Mouse (Mus musculus): ENCODE measurements at regions not wholly inside any gene's neighbourhood (a gene's known extent, or its start where the extent isn't known, plus 50 kb on each side); places are given as distances from the start of the nearest gene placed in this dataset.

DNA sequence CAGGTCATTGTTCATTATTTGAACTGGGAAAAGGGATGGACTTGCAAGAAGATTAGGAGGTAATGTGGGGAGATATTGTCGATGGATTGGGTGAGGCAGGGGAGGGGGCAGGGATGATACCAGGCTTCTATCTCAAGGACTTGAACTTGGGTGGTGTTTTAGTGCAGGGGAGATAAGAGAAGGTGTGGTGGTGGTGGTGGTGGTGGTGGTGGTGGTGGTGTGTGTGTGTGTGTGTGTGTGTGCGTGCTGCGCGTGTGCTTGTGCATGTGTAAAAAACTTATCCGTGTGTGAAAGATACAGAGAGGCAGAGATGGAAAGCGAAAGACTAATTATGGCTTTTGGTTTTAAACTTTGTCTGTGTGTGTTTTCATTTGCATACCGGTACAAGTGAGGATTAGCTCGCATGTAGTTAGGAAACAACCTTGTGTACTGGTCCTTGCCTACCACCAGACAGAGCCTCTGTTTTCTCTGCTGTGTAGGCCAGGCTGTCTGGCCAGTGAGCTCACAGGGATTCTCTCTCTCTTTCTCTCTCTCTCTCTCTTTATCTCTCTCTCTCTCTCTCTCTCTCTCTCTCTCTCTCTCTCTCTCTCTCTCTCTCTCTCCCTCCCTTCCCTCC is 69.6 kb upstream of the Cdkn2b start:
- H3K9me3 ChIP-seq (ENCODE audit: control insufficient read depth, low read length) = no peaks in the 10 kb centered on the region
- DNase-seq (ENCODE audit: low spot score) (no peak), ATAC-seq (ENCODE audit: low FRiP score, low TSS enrichment) (no peak)
- H3K36me3 ChIP-seq (ENCODE audit: control insufficient read depth, insufficient read depth, low read length) = no peaks in the 10 kb centered on the region
- H3K9ac ChIP-seq (ENCODE audit: low read length) = no peak overlapping the region
- no peaks in the 10 kb centered on the region for H3K27me3 ChIP-seq (ENCODE audit: control insufficient read depth, insufficient read depth, low read length)
- 91% methylated on average over 8 of the region's 8 CpGs for WGBS
- H3K4me1 ChIP-seq (replicated peaks; ENCODE audit: control insufficient read depth, insufficient read depth) = no peaks in the 10 kb centered on the region
- H3K4me2 ChIP-seq (replicated peaks; ENCODE audit: low read depth) = no peak overlapping the region
- H3K27ac ChIP-seq (replicated peaks) = no peak overlapping the region
- TF ChIP-seq EP300 (optimal IDR thresholded peaks at IDR 0.05) (no peak), CTCF (IDR thresholded peaks at IDR 0.05; ENCODE audit: low read depth) (no peak)
- no peak overlapping the region for H3K4me3 ChIP-seq (ENCODE audit: low read depth, low read length)

DNA sequence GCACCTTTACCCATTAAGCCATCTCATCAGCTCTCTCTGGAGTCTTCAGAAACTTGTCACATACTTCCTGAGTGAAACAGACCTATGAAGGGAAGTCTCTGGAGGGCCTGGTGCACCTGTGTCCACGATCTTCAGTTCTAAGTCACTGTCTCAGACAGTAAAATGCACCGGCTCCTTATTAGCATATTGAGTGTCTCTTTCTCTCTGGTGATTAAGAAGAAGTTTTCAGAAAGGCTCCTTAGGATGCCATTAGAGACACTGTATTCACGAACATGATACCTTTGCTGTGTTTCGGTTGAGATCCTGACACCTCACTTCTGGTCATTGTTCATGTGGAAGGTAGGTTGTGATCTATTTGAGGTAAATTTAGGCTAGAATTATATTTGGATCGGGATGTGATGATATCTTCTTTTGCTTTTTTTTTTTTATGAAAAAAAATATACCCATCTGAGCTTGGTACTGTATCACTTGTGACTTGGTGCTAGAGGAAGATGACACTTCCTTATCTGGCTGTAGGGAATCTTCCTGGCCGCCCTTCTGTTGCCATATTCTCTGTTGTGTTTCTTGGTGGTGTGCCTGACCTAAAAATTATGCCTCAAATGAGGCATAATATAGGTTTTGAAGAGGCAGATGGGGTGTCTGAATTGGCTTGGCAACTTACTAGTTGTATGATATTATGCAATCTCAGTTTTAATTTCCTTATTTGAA is 68.9 kb upstream of the Cdkn2b start:
- TF ChIP-seq CTCF (IDR thresholded peaks at IDR 0.05; ENCODE audit: low read depth) (no peak), EP300 (optimal IDR thresholded peaks at IDR 0.05) (no peak)
- Histone ChIP-seq H3K27me3 (ENCODE audit: control insufficient read depth, insufficient read depth, low read length) (no peaks in the 10 kb centered on the region), H3K4me3 (ENCODE audit: low read depth, low read length) (no peak overlapping the region), H3K36me3 (ENCODE audit: control insufficient read depth, insufficient read depth, low read length) (no peaks in the 10 kb centered on the region), H3K4me2 (replicated peaks; ENCODE audit: low read depth) (no peak overlapping the region), H3K9me3 (ENCODE audit: control insufficient read depth, low read length) (no peaks in the 10 kb centered on the region), H3K27ac (replicated peaks) (no peak overlapping the region), H3K4me1 (replicated peaks; ENCODE audit: control insufficient read depth, insufficient read depth) (no peaks in the 10 kb centered on the region), H3K9ac (ENCODE audit: low read length) (no peak overlapping the region)
- WGBS = 88% methylated on average over 6 of the region's 6 CpGs
- ATAC-seq (ENCODE audit: low FRiP score, low TSS enrichment) = no peak
- DNase-seq (ENCODE audit: low spot score) = no peak

DNA sequence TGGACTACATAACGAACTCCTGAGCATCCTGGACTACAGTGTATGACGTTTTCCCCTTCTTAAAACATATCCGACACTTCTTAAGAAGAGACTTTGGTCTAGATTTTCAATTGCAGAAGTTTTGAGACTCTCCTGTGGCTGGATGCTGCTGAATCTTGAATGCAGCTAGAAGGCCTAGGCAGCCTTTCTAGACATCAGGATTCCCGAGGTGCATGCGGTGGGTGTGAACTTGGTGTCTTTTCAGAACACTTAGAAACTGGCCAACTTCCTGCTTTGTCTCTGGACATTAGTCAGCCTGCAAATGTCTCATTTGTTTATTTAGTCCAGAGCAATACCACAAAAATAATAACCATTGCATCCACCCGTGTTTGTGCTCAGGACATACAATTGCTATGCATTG is 61.8 kb upstream of the Cdkn2b start:
- no peak for DNase-seq (ENCODE audit: low spot score)
- H3K27ac ChIP-seq (replicated peaks) = no peak overlapping the region
- 76% methylated on average over 6 of the region's 6 CpGs for WGBS

DNA sequence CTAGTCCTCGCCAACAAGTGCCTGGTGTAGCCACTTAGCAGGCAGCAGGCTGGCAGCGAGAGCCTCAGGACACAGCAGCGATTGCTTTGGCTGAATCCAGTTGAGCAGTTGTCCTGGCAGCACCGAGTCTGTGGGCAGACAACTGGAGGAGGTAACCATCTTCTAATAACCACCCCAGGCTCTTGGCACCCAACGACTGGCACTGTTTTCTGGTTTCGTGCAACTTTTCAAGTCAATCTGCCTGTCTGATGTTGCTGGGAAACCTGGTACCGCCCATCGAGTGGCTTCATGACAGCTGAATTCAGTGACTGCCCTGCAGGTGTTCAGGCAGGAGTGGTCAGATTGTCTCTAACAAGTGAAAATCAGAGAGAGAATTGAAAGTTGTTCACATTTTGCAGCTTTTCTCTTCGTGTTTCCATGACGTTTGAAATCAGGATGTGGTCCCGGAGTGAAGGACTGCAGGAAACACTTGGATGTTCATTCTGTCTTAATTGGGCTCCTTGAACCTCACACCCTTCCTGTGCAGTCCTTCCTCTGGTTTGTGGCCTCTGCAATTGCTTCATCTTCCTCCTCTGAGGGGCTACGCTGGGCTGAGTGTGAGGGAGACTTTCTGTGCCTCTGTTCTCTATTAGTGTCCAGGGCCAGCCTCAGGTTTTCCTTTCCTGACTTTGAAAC is 58.1 kb upstream of the Cdkn2b start:
- no peak overlapping the region for H3K9ac ChIP-seq (ENCODE audit: low read length)
- ATAC-seq (ENCODE audit: low FRiP score, low TSS enrichment) (no peak), DNase-seq (ENCODE audit: low spot score) (no peak)
- TF ChIP-seq EP300 (optimal IDR thresholded peaks at IDR 0.05) (no peak), CTCF (IDR thresholded peaks at IDR 0.05; ENCODE audit: low read depth) (no peak)
- H3K36me3 ChIP-seq (ENCODE audit: control insufficient read depth, insufficient read depth, low read length) = no peaks in the 10 kb centered on the region
- H3K4me2 ChIP-seq (replicated peaks; ENCODE audit: low read depth) = no peak overlapping the region
- no peaks in the 10 kb centered on the region for H3K9me3 ChIP-seq (ENCODE audit: control insufficient read depth, low read length)
- 82% methylated on average over 12 of the region's 12 CpGs for WGBS
- no peak overlapping the region for H3K4me3 ChIP-seq (ENCODE audit: low read depth, low read length)
- H3K4me1 ChIP-seq (replicated peaks; ENCODE audit: control insufficient read depth, insufficient read depth) = no peaks in the 10 kb centered on the region
- H3K27ac ChIP-seq (replicated peaks) = no peak overlapping the region
- no peaks in the 10 kb centered on the region for H3K27me3 ChIP-seq (ENCODE audit: control insufficient read depth, insufficient read depth, low read length)

More for the DNA sequence above, 61.8 kb upstream of the Cdkn2b start:
- Histone ChIP-seq H3K27me3 (ENCODE audit: control insufficient read depth, insufficient read depth, low read length) (no peaks in the 10 kb centered on the region), H3K9me3 (ENCODE audit: control insufficient read depth, low read length) (no peaks in the 10 kb centered on the region), H3K36me3 (ENCODE audit: control insufficient read depth, insufficient read depth, low read length) (no peaks in the 10 kb centered on the region), H3K4me3 (ENCODE audit: low read depth, low read length) (no peak overlapping the region), H3K4me2 (replicated peaks; ENCODE audit: low read depth) (no peak overlapping the region), H3K4me1 (replicated peaks; ENCODE audit: control insufficient read depth, insufficient read depth) (no peaks in the 10 kb centered on the region), H3K9ac (ENCODE audit: low read length) (no peak overlapping the region)
- TF ChIP-seq EP300 (optimal IDR thresholded peaks at IDR 0.05) (no peak), CTCF (IDR thresholded peaks at IDR 0.05; ENCODE audit: low read depth) (no peak)
- ATAC-seq (ENCODE audit: low FRiP score, low TSS enrichment) = no peak

DNA sequence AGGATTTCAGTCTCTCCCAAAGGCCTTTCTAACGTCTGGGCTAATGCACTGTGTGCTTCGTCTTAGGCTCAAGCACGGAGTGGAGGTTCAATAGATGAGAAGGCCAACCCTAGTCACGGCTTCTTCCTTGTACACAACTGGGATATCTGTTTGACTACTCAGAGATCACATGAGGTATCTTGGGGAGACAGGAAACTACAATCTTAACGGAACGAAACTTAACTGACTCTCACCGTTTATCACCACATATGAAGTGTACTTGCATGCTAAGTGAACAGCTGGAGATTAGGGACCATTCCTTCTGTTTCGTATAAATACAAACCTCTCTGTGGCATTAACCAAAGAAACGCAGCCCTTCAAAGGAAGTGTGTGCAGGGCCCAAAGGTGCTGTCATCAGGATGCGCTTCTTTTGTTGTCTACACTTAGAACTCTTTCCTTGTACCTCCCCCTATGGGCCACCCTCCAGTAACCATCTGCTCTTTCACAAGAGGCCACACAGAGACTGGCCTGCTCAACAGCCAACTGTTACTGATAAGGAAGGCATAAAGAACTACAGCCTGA is 55.8 kb upstream of the Cdkn2b start:
- no peaks in the 10 kb centered on the region for H3K4me1 ChIP-seq (replicated peaks; ENCODE audit: control insufficient read depth, insufficient read depth)
- H3K36me3 ChIP-seq (ENCODE audit: control insufficient read depth, insufficient read depth, low read length) = no peaks in the 10 kb centered on the region
- H3K9ac ChIP-seq (ENCODE audit: low read length) = no peak overlapping the region
- ATAC-seq (ENCODE audit: low FRiP score, low TSS enrichment) (no peak), DNase-seq (ENCODE audit: low spot score) (no peak)
- H3K27me3 ChIP-seq (ENCODE audit: control insufficient read depth, insufficient read depth, low read length) = no peaks in the 10 kb centered on the region
- no peak overlapping the region for H3K4me2 ChIP-seq (replicated peaks; ENCODE audit: low read depth)
- H3K9me3 ChIP-seq (ENCODE audit: control insufficient read depth, low read length) = no peaks in the 10 kb centered on the region
- 59% methylated on average over 10 of the region's 10 CpGs for WGBS
- no peak overlapping the region for H3K27ac ChIP-seq (replicated peaks)
- no peak for TF ChIP-seq EP300 (optimal IDR thresholded peaks at IDR 0.05)
- no peak for TF ChIP-seq CTCF (IDR thresholded peaks at IDR 0.05; ENCODE audit: low read depth)
- H3K4me3 ChIP-seq (ENCODE audit: low read depth, low read length) = no peak overlapping the region
